Mouse (Mus musculus): ENCODE measurements around the gene Gm8159.
"Not testable (repeated sequence)": the region's sequence is repeated elsewhere in the genome, so short reads cannot be mapped to it uniquely, and the experiment has no call there.

Gm8159 gene

GRCm38 (mm10) chr14:4632052-4632451 lies at the start of gene Gm8159:
TSS of gene Gm8159 (plus strand) at chr14:4632352.
- DNase-seq (ENCODE audit: low read depth) = not testable (repeated sequence)

- DNase-seq (ENCODE audit: low read depth) = not testable (repeated sequence)
Measured at GRCm38 (mm10) chr14:4649309-4649708, 17.2 kb downstream of the Gm8159 start.

GRCm38 (mm10) chr14:4650324-4650723 lies 18.2 kb downstream of the Gm8159 start:
- DNase-seq (ENCODE audit: low read depth) = not testable (repeated sequence)

- DNase-seq (ENCODE audit: low read depth) = not testable (repeated sequence)
Measured at GRCm38 (mm10) chr14:4663892-4664291, 31.7 kb downstream of the Gm8159 start, which contains the start of gene Gm3239. TSS of gene Gm3239 (plus strand) at chr14:4664192.

Data from induced T-regulatory cell, adult 2 months (primary cell).